Mouse (Mus musculus) hindbrain, embryonic 11.5 days (tissue): ENCODE measurements around the gene Scamp1. TPM values are rescaled to one million over a fixed set of nuclear protein-coding genes. Genes with fewer than 3 reads are reported as not detected.

Source experiments
- ATAC-seq: fragments of 200-750 bp; cut with Nextera tagmentation; 2 replicates; pipeline ENCODE4 v1.8.0; 2017; ENCODE audit warnings: mild to moderate bottlenecking, moderate TSS enrichment, moderate library complexity; ENCODE audit not compliant: low FRiP score
- DNase-seq: peaks from one replicate; pipeline ENCODE4 v3.0.0-alpha.2; 2015; ENCODE audit warnings: low spot score
- H3K27ac ChIP-seq: fragments of 300-500 bp; sonication (generic); 2 replicates; pipeline ENCODE4 v1.5.1; 2014; ENCODE audit warnings: mild to moderate bottlenecking, low read depth, low read length
- H3K27me3 ChIP-seq: fragments of 300-500 bp; sonication (generic); 2 replicates; pipeline ENCODE4 v1.6.1; 2014; ENCODE audit warnings: mild to moderate bottlenecking, low read length, moderate library complexity, mixed read lengths; ENCODE audit not compliant: control insufficient read depth, insufficient read depth
- H3K36me3 ChIP-seq: fragments of 300-500 bp; sonication (generic); 2 replicates; pipeline ENCODE4 v1.6.1; 2014; ENCODE audit warnings: mild to moderate bottlenecking, low read length, moderate library complexity, mixed read lengths; ENCODE audit not compliant: control insufficient read depth, insufficient read depth
- H3K4me1 ChIP-seq: fragments of 300-500 bp; sonication (generic); replicated peaks from 2 replicates; pipeline ENCODE4 v1.6.1; 2014; ENCODE audit warnings: low read length, mixed read lengths; ENCODE audit not compliant: control insufficient read depth, insufficient read depth
- H3K4me2 ChIP-seq: fragments of 300-500 bp; sonication (generic); replicated peaks from 2 replicates; pipeline ENCODE4 v1.6.1; 2014; ENCODE audit warnings: mild to moderate bottlenecking, low read depth, low read length
- H3K4me3 ChIP-seq: fragments of 300-500 bp; sonication (generic); 2 replicates; pipeline ENCODE4 v1.5.1; 2014; ENCODE audit warnings: low read depth, low read length
- H3K9ac ChIP-seq: fragments of 300-500 bp; sonication (generic); 2 replicates; pipeline ENCODE4 v1.6.1; 2014; ENCODE audit warnings: low read depth, low read length
- H3K9me3 ChIP-seq: fragments of 300-500 bp; sonication (generic); 2 replicates; pipeline ENCODE4 v1.6.1; 2016; ENCODE audit warnings: low read length; ENCODE audit not compliant: control insufficient read depth
- WGBS: fragments of 180-500 bp; shearing (Covaris S2); extraction: QIAGEN DNeasy Blood & Tissue Kit; methylation state at CpG from one replicate; pipeline ENCODE4 v1.1.7; 2014; 5-methylcytosine and 5-hydroxymethylcytosine counted together
- polyA plus RNA-seq: library from polyadenylated mRNA; unstranded; fragments of >200 nt; fragmentation: Nextera tagmentation; extraction: Ambion mirVana; gene quantifications from 2 replicates; pipeline ENCODE4 v1.2.1, GENCODE M21; 2014

The Scamp1 gene
- polyA plus RNA-seq, 1 experiment from 2014 or later: 49.6 TPM

DNA sequence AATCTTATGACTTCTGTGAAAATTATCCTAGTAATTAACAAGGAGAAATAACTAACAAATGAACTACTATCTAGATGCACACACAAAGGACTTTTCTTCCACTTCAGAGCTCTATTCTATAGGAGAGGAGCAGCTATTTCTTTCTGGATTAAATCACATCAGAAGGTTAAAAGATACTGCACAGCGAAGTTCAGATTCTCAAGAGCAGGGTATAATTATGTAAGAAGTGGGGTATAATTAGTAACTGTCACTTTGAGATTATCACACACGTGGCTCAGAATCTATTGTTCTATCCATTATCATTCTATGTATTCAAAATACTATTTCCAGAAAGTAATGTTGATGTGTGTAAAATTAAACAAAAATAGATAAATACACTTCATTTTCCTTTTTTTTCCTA is 22.6 kb upstream of the Scamp1 start:
- Histone ChIP-seq H3K9ac (no peak overlapping the region), H3K27me3 (no peaks in the 10 kb centered on the region), H3K27ac (no peak overlapping the region), H3K4me2 (no peak overlapping the region), H3K9me3 (no peaks in the 10 kb centered on the region), H3K4me1 (no peaks in the 10 kb centered on the region; the same call in 1 of the 2 replicates), H3K36me3 (no peaks in the 10 kb centered on the region), H3K4me3 (no peak overlapping the region)
- no peak for ATAC-seq
- DNase-seq: no peak
- 76% methylated on average over 2 of the region's 2 CpGs for WGBS

- H3K4me1 ChIP-seq: no peaks in the 10 kb centered on the region; the same call in 1 of the 2 replicates
- no peak overlapping the region for H3K27ac ChIP-seq
- 90% methylated on average over 7 of the region's 7 CpGs for WGBS
- ATAC-seq (no peak), DNase-seq (no peak)
- no peaks in the 10 kb centered on the region for H3K9me3 ChIP-seq
- H3K4me2 ChIP-seq: no peak overlapping the region
- H3K36me3 ChIP-seq: no peaks in the 10 kb centered on the region
- no peaks in the 10 kb centered on the region for H3K27me3 ChIP-seq
- no peak overlapping the region for H3K9ac ChIP-seq
- H3K4me3 ChIP-seq: no peak overlapping the region
These were observed 21.9 kb upstream of the Scamp1 start for GRCm38 (mm10) chr13:94307531-94307930.

DNA sequence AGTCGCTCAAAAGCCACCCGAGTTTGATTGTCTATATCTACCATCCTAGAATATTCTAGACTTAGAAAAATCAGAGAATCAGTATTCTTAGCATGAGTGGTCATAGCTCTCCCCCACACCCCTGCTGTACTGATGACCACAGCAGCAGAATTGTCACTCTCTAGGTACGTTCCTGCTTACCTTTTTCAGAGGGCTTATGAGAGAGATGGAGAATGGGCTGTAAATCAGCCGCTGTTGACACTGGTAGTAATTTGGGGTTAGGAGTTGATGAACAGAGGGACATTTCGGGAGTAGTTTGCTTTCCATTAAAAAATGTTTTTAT is 21.3 kb upstream of the Scamp1 start:
- peak; percentile 38 for ATAC-seq
- no peak overlapping the region for H3K4me3 ChIP-seq
- peak overlapping the region; percentile 34 for H3K4me2 ChIP-seq

DNA sequence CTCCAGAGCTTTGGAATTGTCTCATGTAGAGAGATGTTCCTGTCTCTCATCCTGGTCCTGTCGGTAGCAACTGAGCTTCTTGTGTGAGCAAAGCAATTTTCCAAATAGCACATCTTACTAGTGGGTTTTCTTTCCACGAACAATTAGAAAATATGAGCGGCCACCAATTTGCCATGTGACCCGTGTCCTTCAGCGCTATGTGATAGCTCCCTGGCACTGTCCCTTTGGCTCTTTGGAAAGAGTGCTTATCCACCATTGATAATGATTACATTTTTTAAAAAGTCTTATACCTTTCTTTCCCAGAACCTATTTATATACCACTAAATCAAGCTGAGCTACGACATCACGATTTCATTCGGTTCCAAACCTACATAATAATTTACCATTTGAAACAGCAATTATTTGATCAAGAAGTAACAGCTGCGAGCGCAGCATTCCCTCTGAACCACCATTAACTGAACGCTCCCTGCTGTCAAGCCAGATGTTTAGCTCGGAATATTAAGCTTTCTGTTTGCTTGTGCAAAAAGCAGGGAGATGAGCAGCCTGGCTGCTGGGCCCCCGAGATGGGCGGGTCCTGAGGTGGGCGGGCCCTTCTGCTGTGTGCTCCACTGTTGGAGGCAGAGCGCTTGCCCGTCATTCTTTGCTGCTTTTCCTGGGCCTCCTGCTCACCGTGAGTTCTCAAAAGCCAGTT is 20.8 kb upstream of the Scamp1 start:
- no peak overlapping the region for H3K27ac ChIP-seq
- 48% methylated on average over 18 of the region's 18 CpGs for WGBS
- ATAC-seq: peak; percentile 89

More for the DNA sequence above, 21.3 kb upstream of the Scamp1 start:
- H3K27ac ChIP-seq: no peak overlapping the region
- H3K36me3 ChIP-seq: no peaks in the 10 kb centered on the region
- no peaks in the 10 kb centered on the region for H3K27me3 ChIP-seq
- DNase-seq: no peak
- no peaks in the 10 kb centered on the region; the same call in 1 of the 2 replicates for H3K4me1 ChIP-seq
- peak overlapping the region; percentile 12; the same call in 1 of the 2 replicates for H3K9ac ChIP-seq
- H3K9me3 ChIP-seq: no peaks in the 10 kb centered on the region
- 32% methylated on average over 5 of the region's 5 CpGs for WGBS

DNA sequence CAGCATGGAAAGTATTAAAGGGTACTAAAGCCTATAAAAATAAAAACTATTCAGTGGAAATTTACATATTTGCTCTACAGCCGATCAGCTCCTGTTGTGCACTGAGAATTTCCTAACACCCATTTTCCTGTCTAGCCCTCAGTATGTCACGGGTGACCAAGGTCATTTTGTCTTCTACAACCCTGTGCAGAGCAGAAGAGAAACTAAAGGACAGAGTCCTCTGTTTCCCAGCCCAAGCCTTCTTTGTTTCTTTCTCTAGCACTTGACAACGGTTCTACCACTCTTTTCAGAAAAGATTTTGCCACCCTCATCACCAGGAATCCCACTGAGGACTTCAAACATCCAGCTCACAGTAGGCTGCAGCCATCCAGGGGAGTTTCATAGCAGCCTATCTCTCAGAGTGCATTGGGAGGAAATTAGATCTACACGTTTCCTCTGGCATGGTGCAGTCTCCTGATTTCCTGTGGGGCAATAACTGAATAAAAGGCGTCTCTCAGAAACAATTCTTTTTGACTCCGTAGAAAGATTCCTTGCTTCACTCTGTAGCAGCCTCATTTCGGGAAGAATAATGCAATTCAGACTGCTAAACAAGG is 15.4 kb upstream of the Scamp1 start:
- Histone ChIP-seq H3K27ac (no peak overlapping the region), H3K9me3 (no peaks in the 10 kb centered on the region), H3K4me2 (no peak overlapping the region), H3K4me1 (no peaks in the 10 kb centered on the region), H3K36me3 (no peaks in the 10 kb centered on the region), H3K9ac (no peak overlapping the region), H3K4me3 (no peak overlapping the region), H3K27me3 (no peaks in the 10 kb centered on the region)
- 53% methylated on average over 7 of the region's 7 CpGs for WGBS
- no peak for ATAC-seq
- no peak for DNase-seq

More for the DNA sequence above, 20.8 kb upstream of the Scamp1 start:
- peak; percentile 69 for DNase-seq
- H3K4me1 ChIP-seq: no peaks in the 10 kb centered on the region; the same call in 1 of the 2 replicates
- H3K36me3 ChIP-seq: no peaks in the 10 kb centered on the region
- peak overlapping the region; percentile 12; the same call in 1 of the 2 replicates for H3K9ac ChIP-seq
- no peaks in the 10 kb centered on the region for H3K27me3 ChIP-seq
- H3K9me3 ChIP-seq: no peaks in the 10 kb centered on the region
- H3K4me3 ChIP-seq: no peak overlapping the region
- peak overlapping the region; percentile 34 for H3K4me2 ChIP-seq

- Histone ChIP-seq H3K4me1 (no peaks in the 10 kb centered on the region), H3K9ac (no peak overlapping the region), H3K9me3 (no peaks in the 10 kb centered on the region), H3K36me3 (no peaks in the 10 kb centered on the region), H3K4me2 (no peak overlapping the region), H3K27ac (no peak overlapping the region), H3K27me3 (no peaks in the 10 kb centered on the region), H3K4me3 (no peak overlapping the region)
- DNase-seq (no peak), ATAC-seq (no peak)
- WGBS: 90% methylated on average over 4 of the region's 4 CpGs
These were observed 14.6 kb upstream of the Scamp1 start for GRCm38 (mm10) chr13:94300232-94300631.

GRCm38 (mm10) chr13:94298401-94298800 is 12.7 kb upstream of the Scamp1 start:
- WGBS: 81% methylated on average over 4 of the region's 4 CpGs
- H3K4me3 ChIP-seq: no peak overlapping the region

GRCm38 (mm10) chr13:94296371-94296770 is 10.7 kb upstream of the Scamp1 start:
- no peak for ATAC-seq

More at GRCm38 (mm10) chr13:94298401-94298800, 12.7 kb upstream of the Scamp1 start:
- ATAC-seq (no peak), DNase-seq (no peak)
- H3K36me3 ChIP-seq: no peaks in the 10 kb centered on the region
- H3K9me3 ChIP-seq: no peaks in the 10 kb centered on the region
- H3K27me3 ChIP-seq: no peaks in the 10 kb centered on the region
- H3K27ac ChIP-seq: no peak overlapping the region
- H3K9ac ChIP-seq: no peak overlapping the region
- no peaks in the 10 kb centered on the region for H3K4me1 ChIP-seq
- no peak overlapping the region for H3K4me2 ChIP-seq

GRCm38 (mm10) chr13:94295922-94296321 is 10.3 kb upstream of the Scamp1 start:
- DNase-seq (no peak), ATAC-seq (no peak)
- Histone ChIP-seq H3K27me3 (no peaks in the 10 kb centered on the region), H3K9me3 (no peaks in the 10 kb centered on the region), H3K36me3 (no peaks in the 10 kb centered on the region), H3K4me1 (no peaks in the 10 kb centered on the region), H3K4me2 (no peak overlapping the region), H3K27ac (no peak overlapping the region), H3K4me3 (no peak overlapping the region), H3K9ac (no peak overlapping the region)
- 85% methylated on average over 8 of the region's 8 CpGs for WGBS

More at GRCm38 (mm10) chr13:94296371-94296770, 10.7 kb upstream of the Scamp1 start:
- Histone ChIP-seq H3K4me3 (no peak overlapping the region), H3K4me1 (no peaks in the 10 kb centered on the region), H3K36me3 (no peaks in the 10 kb centered on the region), H3K4me2 (no peak overlapping the region), H3K27me3 (no peaks in the 10 kb centered on the region), H3K9me3 (no peaks in the 10 kb centered on the region), H3K9ac (no peak overlapping the region), H3K27ac (no peak overlapping the region)
- DNase-seq: no peak
- WGBS: 86% methylated on average over 11 of the region's 11 CpGs
